Comparison of ENCODE assay signal across 13 mouse cellular contexts in genomic region chr9:35098762-35099161, GRCm38 (mm10). TPM values are rescaled to one million over a fixed set of nuclear protein-coding genes. Genes with fewer than 3 reads are reported as not detected.
DNase-seq lines count a peak whose midpoint lies in the region; ATAC-seq and TF ChIP-seq lines count a peak whose summit lies in the region.
"Had no signal": no experiment of that assay in that cellular context is flagged by ENCODE, and none has a peak within 500 bp of the region (broad histone marks: within the 10 kb centered on the region; RNA-seq: fewer than 3 reads in every experiment).

No protein-coding gene starts in this region.

- no peak for DNase-seq in embryonic facial prominence, embryonic 10.5 days (ENCODE audit: low spot score)
- no peak for DNase-seq in liver
- DNase-seq in gastrocnemius, postnatal 36 days: no peak
- DNase-seq in left cerebral cortex, adult 11 months (ENCODE audit: low spot score): no peak
- DNase-seq: heart, postnatal 36 days; kidney, postnatal 25 days; thymus, postnatal 14 days had no signal

- H3K4me1 ChIP-seq in embryonic facial prominence, embryonic 12.5 days: no peaks in the 10 kb centered on the region
- 0 out of 2 replicates have a peak, but pooled peaks cover 7% of the 10 kb centered on the region for H3K4me1 ChIP-seq in embryonic facial prominence, embryonic 10.5 days
- peaks cover 67% of the 10 kb centered on the region for H3K4me1 ChIP-seq in liver, embryonic 12.5 days
- H3K4me1 ChIP-seq: midbrain, embryonic 13.5 days had no signal

- no peak overlapping the region for H3K4me3 ChIP-seq in embryonic facial prominence, embryonic 12.5 days
- H3K4me3 ChIP-seq in embryonic facial prominence, embryonic 10.5 days: no peak overlapping the region
- no peak overlapping the region for H3K4me3 ChIP-seq in liver, embryonic 12.5 days
- no peak overlapping the region for H3K4me3 ChIP-seq in myocyte
- H3K4me3 ChIP-seq: midbrain, embryonic 13.5 days had no signal

- peaks cover 4% of the 10 kb centered on the region; the same call in 1 of the 2 replicates for H3K36me3 ChIP-seq in embryonic facial prominence, embryonic 12.5 days
- H3K36me3 ChIP-seq in embryonic facial prominence, embryonic 10.5 days (replicated peaks): peaks cover 10% of the 10 kb centered on the region
- peaks cover 46% of the 10 kb centered on the region for H3K36me3 ChIP-seq in liver, embryonic 12.5 days
- no peaks in the 10 kb centered on the region for H3K36me3 ChIP-seq in myocyte (ENCODE audit: control insufficient read depth, insufficient read depth)
- H3K36me3 ChIP-seq: midbrain, embryonic 13.5 days had no signal

- TF ChIP-seq POLR2A in myocyte (IDR thresholded peaks at IDR 0.05; ENCODE audit: insufficient read length, low read depth): no peak

- H3K4me2 ChIP-seq in embryonic facial prominence, embryonic 12.5 days (replicated peaks): no peak overlapping the region
- H3K4me2 ChIP-seq in liver, embryonic 12.5 days: peak overlapping the region; percentile 21; the same call in 1 of the 2 replicates
- peak overlapping the region; percentile 43 for H3K4me2 ChIP-seq in myocyte (ENCODE audit: low read depth)
- H3K4me2 ChIP-seq: midbrain, embryonic 13.5 days had no signal

- H3K9me3 ChIP-seq in embryonic facial prominence, embryonic 12.5 days: no peaks in the 10 kb centered on the region
- no peaks in the 10 kb centered on the region for H3K9me3 ChIP-seq in embryonic facial prominence, embryonic 10.5 days
- H3K9me3 ChIP-seq in liver, embryonic 12.5 days (replicated peaks): no peaks in the 10 kb centered on the region
- H3K9me3 ChIP-seq: midbrain, embryonic 13.5 days had no signal

- 0 out of 2 replicates have a peak, but pooled peaks have one; percentile 41 for ATAC-seq in embryonic facial prominence, embryonic 12.5 days (ENCODE audit: insufficient number of reproducible peaks, insufficient read depth, low FRiP score, low TSS enrichment)
- ATAC-seq in liver, embryonic 12.5 days: 0 out of 2 replicates have a peak, but pooled peaks have one; percentile 15
- ATAC-seq in granulocyte monocyte progenitor cell, adult 5-6 weeks (replicated peaks; ENCODE audit: poor library complexity, severe bottlenecking): peak; percentile 50
- ATAC-seq: midbrain, embryonic 13.5 days; Patski had no signal

- H3K79me2 ChIP-seq in myocyte (ENCODE audit: control insufficient read depth, insufficient read depth): peaks cover 76% of the 10 kb centered on the region

- WGBS in embryonic facial prominence, embryonic 12.5 days: 93% methylated on average over 4 of the region's 4 CpGs
- 85% methylated on average over 4 of the region's 4 CpGs for WGBS in embryonic facial prominence, embryonic 10.5 days
- 69% methylated on average over 4 of the region's 4 CpGs for WGBS in liver, embryonic 12.5 days (ENCODE audit: insufficient replicate concordance)

- no peak overlapping the region for H3K9ac ChIP-seq in embryonic facial prominence, embryonic 12.5 days
- H3K9ac ChIP-seq in liver, embryonic 12.5 days: peak overlapping the region; percentile 48; the same call in 1 of the 2 replicates
- H3K9ac ChIP-seq: midbrain, embryonic 13.5 days had no signal

- intact Hi-C loops in gastrocnemius, postnatal 36 days (cut with DNase I): loop anchor here (5.0 kb wide), 1 partner anchor 46 kb away; no protein-coding TSS in a partner anchor

- no peak overlapping the region for H3ac ChIP-seq in myocyte (ENCODE audit: control insufficient read depth, insufficient read length)

- no peak overlapping the region for H3K27ac ChIP-seq in embryonic facial prominence, embryonic 12.5 days
- H3K27ac ChIP-seq in embryonic facial prominence, embryonic 10.5 days (replicated peaks): no peak overlapping the region
- peak overlapping the region; percentile 12 for H3K27ac ChIP-seq in liver, embryonic 12.5 days
- H3K27ac ChIP-seq: midbrain, embryonic 13.5 days had no signal

- no peaks in the 10 kb centered on the region for H3K27me3 ChIP-seq in embryonic facial prominence, embryonic 12.5 days
- H3K27me3 ChIP-seq in embryonic facial prominence, embryonic 10.5 days (replicated peaks; ENCODE audit: low read depth, poor library complexity, severe bottlenecking): no peaks in the 10 kb centered on the region
- H3K27me3 ChIP-seq in liver, embryonic 12.5 days (replicated peaks): no peaks in the 10 kb centered on the region
- H3K27me3 ChIP-seq in myocyte (ENCODE audit: control insufficient read depth, insufficient read depth, insufficient read length): no peaks in the 10 kb centered on the region
- H3K27me3 ChIP-seq: midbrain, embryonic 13.5 days; Patski had no signal

TF ChIP-seq in myocyte, 11 proteins besides CTCF, POLR2A, EP300 and RAD21:
- no peak for TF ChIP-seq CEBPB (IDR thresholded peaks at IDR 0.05; ENCODE audit: insufficient read depth, poor library complexity, severe bottlenecking)
- TF ChIP-seq SRF (IDR thresholded peaks at IDR 0.05; ENCODE audit: control insufficient read depth, insufficient read length, low read depth): no peak
- no peak for TF ChIP-seq REST (IDR thresholded peaks at IDR 0.05; ENCODE audit: insufficient read depth, insufficient read length)
- TF ChIP-seq POLR2AphosphoS2 (IDR thresholded peaks at IDR 0.05; ENCODE audit: insufficient read length, low read depth): no peak
- TF ChIP-seq MYOG (IDR thresholded peaks at IDR 0.05; ENCODE audit: control insufficient read depth in 1 of 3, insufficient read depth in 1 of 3, insufficient read length in 2 of 3, low read depth in 2 of 3): peak in 1 of 3 experiments; percentile 38
- no peak for TF ChIP-seq USF1 (IDR thresholded peaks at IDR 0.05; ENCODE audit: low read depth)
- no peak for TF ChIP-seq TCF3 (IDR thresholded peaks at IDR 0.05; ENCODE audit: insufficient read length, low read depth)
- peak in 1 of 3 experiments; percentile 53 for TF ChIP-seq MYOD1 (IDR thresholded peaks at IDR 0.05; ENCODE audit: control insufficient read depth in 1 of 3, insufficient read length in 2 of 3, low read depth in 2 of 3)

RNA-seq across cellular contexts. Expression of gene St3gal4, which starts 20.3 kb away (rescaled TPM):
- polyA plus RNA-seq in embryonic facial prominence, embryonic 12.5 days (2016; fragmentation: Nextera tagmentation; extraction: Ambion mirVana): 32.4 and 35.9 TPM in 2 replicates
- 18.2 and 18.7 TPM in 2 replicates for polyA plus RNA-seq in embryonic facial prominence, embryonic 10.5 days (2016; fragmentation: Nextera tagmentation; extraction: Ambion mirVana)
- polyA plus RNA-seq in liver, embryonic 12.5 days (2016; fragmentation: Nextera tagmentation; extraction: Ambion mirVana): 27.9 and 30.1 TPM in 2 replicates
- total RNA-seq in granulocyte monocyte progenitor cell, adult 5-6 weeks (2014; fragmentation: Nextera tagmentation): 39.2 and 44.6 TPM in 2 replicates
- 35.6 and 41.8 TPM in 2 replicates for total RNA-seq in granulocyte monocyte progenitor cell, adult 5-6 weeks (2017)
- polyA plus RNA-seq in myocyte (2012; fragmentation: generic; extraction: Trizol): 24.0 TPM
- total RNA-seq in gastrocnemius, postnatal 36 days (2021): 1 to 10 TPM; 2.5 to 4.4 TPM
